In the genomic region with DNA sequence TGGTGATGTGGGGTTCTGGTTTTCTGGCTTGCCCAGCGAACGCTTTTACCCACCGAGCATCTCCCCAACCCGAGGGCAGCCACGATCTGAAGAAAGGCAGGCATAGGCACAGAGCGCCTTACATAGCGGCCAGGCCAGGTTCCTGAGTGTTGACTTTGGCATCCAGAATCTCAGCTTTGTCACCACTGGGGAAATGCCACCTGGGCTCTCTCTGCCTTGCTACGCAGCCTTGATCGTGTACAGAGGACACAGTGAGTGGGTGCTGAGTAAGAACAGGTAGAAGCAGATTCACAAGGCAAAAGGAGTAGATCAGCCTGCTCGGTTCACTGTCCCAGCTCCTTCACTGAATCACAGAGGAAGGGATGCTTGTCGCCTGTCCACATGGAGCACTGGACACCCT, we compare ENCODE assay signal across 24 mouse cellular contexts. TPM values are rescaled to one million over a fixed set of nuclear protein-coding genes. Genes with fewer than 3 reads are reported as not detected.
"Had no signal": no experiment of that assay in that cellular context is flagged by ENCODE, and none has a peak within 500 bp of the region (broad histone marks: within the 10 kb centered on the region; RNA-seq: fewer than 3 reads in every experiment).

No protein-coding gene starts in this region.

- H3K36me3 ChIP-seq: kidney, embryonic 15.5 days; midbrain, embryonic 10.5 days had no signal

- H3K9me3 ChIP-seq: kidney, embryonic 15.5 days; midbrain, embryonic 10.5 days had no signal

- H3K4me3 ChIP-seq: kidney, embryonic 15.5 days; megakaryocyte, embryonic 14.5 days; midbrain, embryonic 10.5 days had no signal

- H3K27ac ChIP-seq: kidney, embryonic 15.5 days; liver, embryonic 14.5 days; midbrain, embryonic 10.5 days had no signal

- H3K9ac ChIP-seq: kidney, embryonic 15.5 days; liver, embryonic 14.5 days; liver, postnatal 0 days had no signal

- H3K4me1 ChIP-seq: megakaryocyte, embryonic 14.5 days had no signal

- H3K27me3 ChIP-seq: kidney, embryonic 15.5 days; megakaryocyte, embryonic 14.5 days had no signal

- H3K4me2 ChIP-seq: kidney, embryonic 15.5 days; liver, embryonic 11.5 days had no signal

- ATAC-seq: inflammation-experienced regulatory T-cells, adult 6 months; intestine, embryonic 16.5 days; liver, postnatal 0 days had no signal

- DNase-seq: kidney, adult 18-20 months; kidney, postnatal 10 days; kidney, postnatal 4 days; left cerebral cortex, postnatal 4 days; liver, postnatal 0 days; midbrain, embryonic 14.5 days; thymus, adult 18-20 months; thymus, postnatal 36 days had no signal

RNA-seq across cellular contexts. Expression of gene Kank4, which starts 15.6 kb away (rescaled TPM):
- polyA plus RNA-seq: inflammation-experienced regulatory T-cells, adult 6 months had no signal

RNA-seq across cellular contexts. Expression of gene I0C0044D17Rik, which starts 21.9 kb away (rescaled TPM):
- polyA plus RNA-seq: inflammation-experienced regulatory T-cells, adult 6 months; intestine, embryonic 16.5 days; kidney, embryonic 15.5 days; limb, embryonic 14.5 days; liver, embryonic 11.5 days; liver, embryonic 14.5 days; liver, postnatal 0 days; midbrain, embryonic 10.5 days; midbrain, embryonic 14.5 days; midbrain, postnatal 0 days; neural tube, embryonic 11.5 days; neural tube, embryonic 14.5 days; small intestine, adult 2 months; spleen, adult 2 months; stomach, embryonic 16.5 days; testis, adult 2 months; urinary bladder, adult 2 months had no signal
